Mouse (Mus musculus): Measurements from ENCODE around the gene Olfr73. TPM values are rescaled to one million over a fixed set of nuclear protein-coding genes. Genes with fewer than 3 reads are reported as not detected.

Olfr73 gene
- polyA plus RNA-seq (2015; fragmentation: Nextera tagmentation; extraction: Ambion mirVana), result 0.04 TPM in 1 of 2 replicates, not detected in the other

GRCm38 (mm10) chr2:88037599-88037998 lies at the start of gene Olfr73:
Gene Olfr73, minus strand, starts transcription at chr2:88037699.

GRCm38 (mm10) chr2:88071730-88072129 lies 34.2 kb upstream of the Olfr73 start, which contains the start of gene Olfr1163:
Gene Olfr1163, minus strand, starts transcription at chr2:88071830.

GRCm38 (mm10) chr2:88051029-88051428 lies 13.5 kb upstream of the Olfr73 start, which contains the start of gene Olfr1162:
Gene Olfr1162, minus strand, starts transcription at chr2:88051129.

GRCm38 (mm10) chr2:88022474-88022873 lies 15.0 kb downstream of the Olfr73 start, which contains the start of gene Olfr1161:
Gene Olfr1161, plus strand, starts transcription at chr2:88022774.

GRCm38 (mm10) chr2:88007515-88008318 lies 29.8 kb downstream of the Olfr73 start, which contains the start of gene Olfr1160:
Gene Olfr1160, minus strand, starts transcription at chr2:88008268.

GRCm38 (mm10) chr2:87989813-87990212 lies 47.7 kb downstream of the Olfr73 start, which contains the start of gene Olfr1158:
Gene Olfr1158, plus strand, starts transcription at chr2:87990113.

Other genes with a start within 250 kb of the Olfr73 start
- gene Olfr1143, start 237.1 kb downstream of the Olfr73 start, polyA plus RNA-seq (2015; fragmentation: Nextera tagmentation; extraction: Ambion mirVana), result not detected in 2 replicates
- gene Olfr1145, start 227.9 kb downstream of the Olfr73 start, polyA plus RNA-seq (2015; fragmentation: Nextera tagmentation; extraction: Ambion mirVana), result not detected in 2 replicates
- gene Olfr1148, start 207.2 kb downstream of the Olfr73 start, polyA plus RNA-seq (2015; fragmentation: Nextera tagmentation; extraction: Ambion mirVana), result not detected in 2 replicates
- not detected in 2 replicates for gene Olfr1150-ps1, start 193.7 kb downstream of the Olfr73 start, polyA plus RNA-seq (2015; fragmentation: Nextera tagmentation; extraction: Ambion mirVana)
- not detected in 2 replicates for gene Olfr1151, start 181.8 kb downstream of the Olfr73 start, polyA plus RNA-seq (2015; fragmentation: Nextera tagmentation; extraction: Ambion mirVana)
- not detected in 2 replicates for gene Olfr1152, start 171.2 kb downstream of the Olfr73 start, polyA plus RNA-seq (2015; fragmentation: Nextera tagmentation; extraction: Ambion mirVana)
- gene Olfr1153, start 142.7 kb downstream of the Olfr73 start, polyA plus RNA-seq (2015; fragmentation: Nextera tagmentation; extraction: Ambion mirVana), result not detected in 2 replicates
- not detected in 2 replicates for gene Olfr1154, start 132.5 kb downstream of the Olfr73 start, polyA plus RNA-seq (2015; fragmentation: Nextera tagmentation; extraction: Ambion mirVana)
- gene Olfr1155, start 92.6 kb downstream of the Olfr73 start, polyA plus RNA-seq (2015; fragmentation: Nextera tagmentation; extraction: Ambion mirVana), result not detected in 2 replicates
- gene Olfr1156, start 84.6 kb downstream of the Olfr73 start, polyA plus RNA-seq (2015; fragmentation: Nextera tagmentation; extraction: Ambion mirVana), result not detected in 2 replicates
- not detected in 2 replicates for gene Olfr1157, start 69.4 kb downstream of the Olfr73 start, polyA plus RNA-seq (2015; fragmentation: Nextera tagmentation; extraction: Ambion mirVana)
- not detected in 2 replicates for gene Olfr74, start 63.0 kb downstream of the Olfr73 start, polyA plus RNA-seq (2015; fragmentation: Nextera tagmentation; extraction: Ambion mirVana)
- not detected in 2 replicates for gene Olfr1158, start 47.6 kb downstream of the Olfr73 start, polyA plus RNA-seq (2015; fragmentation: Nextera tagmentation; extraction: Ambion mirVana)
- not detected in 2 replicates for gene Olfr1160, start 29.4 kb downstream of the Olfr73 start, polyA plus RNA-seq (2015; fragmentation: Nextera tagmentation; extraction: Ambion mirVana)
- gene Olfr1161, start 14.9 kb downstream of the Olfr73 start, polyA plus RNA-seq (2015; fragmentation: Nextera tagmentation; extraction: Ambion mirVana), result not detected in 2 replicates
- gene Olfr1162, start 13.4 kb upstream of the Olfr73 start, polyA plus RNA-seq (2015; fragmentation: Nextera tagmentation; extraction: Ambion mirVana), result not detected in 2 replicates
- gene Olfr1163, start 34.1 kb upstream of the Olfr73 start, polyA plus RNA-seq (2015; fragmentation: Nextera tagmentation; extraction: Ambion mirVana), result not detected in 2 replicates
- gene Olfr1164, start 56.3 kb upstream of the Olfr73 start, polyA plus RNA-seq (2015; fragmentation: Nextera tagmentation; extraction: Ambion mirVana), result not detected in 2 replicates
- gene Olfr1166, start 90.6 kb upstream of the Olfr73 start, polyA plus RNA-seq (2015; fragmentation: Nextera tagmentation; extraction: Ambion mirVana), result not detected in 2 replicates
- not detected in 2 replicates for gene Olfr1167, start 117.5 kb upstream of the Olfr73 start, polyA plus RNA-seq (2015; fragmentation: Nextera tagmentation; extraction: Ambion mirVana)
- not detected in 2 replicates for gene Olfr1168, start 144.2 kb upstream of the Olfr73 start, polyA plus RNA-seq (2015; fragmentation: Nextera tagmentation; extraction: Ambion mirVana)
- gene Olfr1170, start 190.6 kb upstream of the Olfr73 start, polyA plus RNA-seq (2015; fragmentation: Nextera tagmentation; extraction: Ambion mirVana), result not detected in 2 replicates
- gene Olfr1173, start 242.2 kb upstream of the Olfr73 start, polyA plus RNA-seq (2015; fragmentation: Nextera tagmentation; extraction: Ambion mirVana), result not detected in 2 replicates